Mouse (Mus musculus) midbrain, embryonic 13.5 days (tissue): ENCODE results near the gene Foxn3. TPM values are rescaled to one million over a fixed set of nuclear protein-coding genes. Genes with fewer than 3 reads are reported as not detected.

Experiments used
- ATAC-seq: fragments of 200-750 bp; cut with Nextera tagmentation; 2 replicates; pipeline ENCODE4 v1.8.0; 2017; ENCODE audit warnings: mild to moderate bottlenecking, moderate TSS enrichment, moderate library complexity
- H3K27ac ChIP-seq: fragments of 300-500 bp; sonication (generic); 2 replicates; pipeline ENCODE4 v1.5.1; 2015; ENCODE audit warnings: inconsistent platforms, mild to moderate bottlenecking, moderate library complexity
- H3K27me3 ChIP-seq: fragments of 300-500 bp; sonication (generic); 2 replicates; pipeline ENCODE4 v1.6.1; 2015; ENCODE audit warnings: mild to moderate bottlenecking, inconsistent platforms
- H3K36me3 ChIP-seq: fragments of 300-500 bp; sonication (generic); 2 replicates; pipeline ENCODE4 v1.6.1; 2015; ENCODE audit warnings: mild to moderate bottlenecking, inconsistent platforms
- H3K4me1 ChIP-seq: fragments of 300-500 bp; sonication (generic); replicated peaks from 2 replicates; pipeline ENCODE4 v1.6.1; 2015; ENCODE audit warnings: inconsistent platforms
- H3K4me2 ChIP-seq: fragments of 300-500 bp; sonication (generic); replicated peaks from 2 replicates; pipeline ENCODE4 v1.6.1; 2015; ENCODE audit warnings: moderate library complexity, mild to moderate bottlenecking, inconsistent platforms
- H3K4me3 ChIP-seq: fragments of 300-500 bp; sonication (generic); replicated peaks from 2 replicates; pipeline ENCODE4 v1.5.1; 2015; ENCODE audit warnings: mild to moderate bottlenecking, inconsistent platforms
- H3K9ac ChIP-seq: fragments of 300-500 bp; sonication (generic); replicated peaks from 2 replicates; pipeline ENCODE4 v1.6.1; 2015; ENCODE audit warnings: mild to moderate bottlenecking, inconsistent platforms
- H3K9me3 ChIP-seq: fragments of 300-500 bp; sonication (generic); 2 replicates; pipeline ENCODE4 v1.6.1; 2016; ENCODE audit warnings: mild to moderate bottlenecking, inconsistent platforms
- WGBS: fragments of 180-500 bp; shearing (Covaris S2); methylation state at CpG from one replicate; pipeline ENCODE4 v1.1.7; 2015; 5-methylcytosine and 5-hydroxymethylcytosine counted together
- polyA plus RNA-seq: library from polyadenylated mRNA; unstranded; fragments of >200 nt; fragmentation: Nextera tagmentation; extraction: Ambion mirVana; gene quantifications from 2 replicates; pipeline ENCODE4 v1.2.1, GENCODE M21; 2015

Gene Foxn3
- polyA plus RNA-seq, 1 experiment from 2014 or later: 83.7 TPM

DNA sequence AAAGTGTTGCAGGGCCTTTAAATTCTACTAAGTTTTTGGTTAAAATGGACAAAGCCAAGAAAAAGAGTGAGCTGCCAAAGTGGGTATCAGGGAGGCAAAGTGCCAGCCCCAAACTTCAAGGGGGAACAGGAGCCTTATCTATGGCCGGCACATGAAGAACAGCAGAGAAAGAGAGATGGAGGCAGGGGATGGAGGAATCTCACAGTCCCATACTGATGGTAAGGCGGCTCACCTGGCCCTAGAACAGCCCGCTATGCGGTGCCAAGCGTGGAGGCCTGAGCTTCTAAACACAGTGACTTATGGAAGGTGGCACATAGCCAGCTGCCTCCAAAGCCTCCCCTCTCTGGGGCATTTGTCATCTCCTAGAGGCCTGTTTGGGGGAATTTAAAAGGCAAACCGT is 210.8 kb downstream of the Foxn3 start:
- no peak overlapping the region for H3K4me3 ChIP-seq
- H3K27me3 ChIP-seq: no peaks in the 10 kb centered on the region
- ATAC-seq: no peak
- no peak overlapping the region for H3K27ac ChIP-seq
- no peak overlapping the region for H3K9ac ChIP-seq
- no peaks in the 10 kb centered on the region for H3K36me3 ChIP-seq
- H3K4me2 ChIP-seq: no peak overlapping the region
- no peaks in the 10 kb centered on the region for H3K9me3 ChIP-seq
- H3K4me1 ChIP-seq: peaks cover 44% of the 10 kb centered on the region
- WGBS: 91% methylated on average over 6 of the region's 6 CpGs

DNA sequence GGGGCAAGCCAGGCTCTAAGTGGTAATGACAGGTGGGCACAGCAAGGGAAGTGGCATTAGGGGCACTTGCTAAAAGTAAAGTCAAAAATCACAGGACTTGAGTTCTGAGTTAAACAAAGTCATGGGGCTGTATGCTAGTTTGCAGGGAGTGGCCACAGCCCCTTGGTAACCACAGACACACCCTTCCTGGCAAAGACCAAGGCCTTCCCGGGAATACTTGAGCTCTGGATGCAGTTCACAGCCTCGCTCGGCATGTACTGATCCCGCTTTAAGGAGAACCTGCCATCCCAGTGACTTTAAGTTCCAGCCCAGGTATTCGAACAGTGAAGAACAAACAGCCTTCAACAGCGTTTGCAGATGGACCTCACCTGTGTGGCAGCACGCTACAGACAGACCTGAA is 211.2 kb downstream of the Foxn3 start:
- no peak for ATAC-seq
- H3K9ac ChIP-seq: no peak overlapping the region
- no peaks in the 10 kb centered on the region for H3K9me3 ChIP-seq
- no peak overlapping the region for H3K4me3 ChIP-seq
- H3K36me3 ChIP-seq: no peaks in the 10 kb centered on the region
- no peaks in the 10 kb centered on the region for H3K27me3 ChIP-seq
- 91% methylated on average over 7 of the region's 7 CpGs for WGBS
- H3K4me1 ChIP-seq: peaks cover 46% of the 10 kb centered on the region
- no peak overlapping the region for H3K27ac ChIP-seq
- no peak overlapping the region for H3K4me2 ChIP-seq

- WGBS: 93% methylated on average over 9 of the region's 9 CpGs
Observed at GRCm38 (mm10) chr12:99351731-99352130, 211.7 kb downstream of the Foxn3 start.

GRCm38 (mm10) chr12:99349650-99349997 is 213.8 kb downstream of the Foxn3 start:
- Histone ChIP-seq H3K27me3 (no peaks in the 10 kb centered on the region), H3K9me3 (no peaks in the 10 kb centered on the region), H3K36me3 (no peaks in the 10 kb centered on the region), H3K4me1 (peaks cover 48% of the 10 kb centered on the region), H3K9ac (no peak overlapping the region), H3K27ac (no peak overlapping the region), H3K4me2 (no peak overlapping the region), H3K4me3 (no peak overlapping the region)
- 90% methylated on average over 9 of the region's 9 CpGs for WGBS
- no peak for ATAC-seq

More at GRCm38 (mm10) chr12:99351731-99352130, 211.7 kb downstream of the Foxn3 start:
- Histone ChIP-seq H3K36me3 (no peaks in the 10 kb centered on the region), H3K4me1 (peaks cover 46% of the 10 kb centered on the region), H3K4me3 (no peak overlapping the region), H3K27ac (no peak overlapping the region), H3K4me2 (no peak overlapping the region), H3K9ac (no peak overlapping the region), H3K9me3 (no peaks in the 10 kb centered on the region), H3K27me3 (no peaks in the 10 kb centered on the region)
- no peak for ATAC-seq

GRCm38 (mm10) chr12:99348940-99349649 is 214.3 kb downstream of the Foxn3 start:
- peaks cover 52% of the 10 kb centered on the region for H3K4me1 ChIP-seq
- H3K4me2 ChIP-seq: no peak overlapping the region
- no peak for ATAC-seq
- no peak overlapping the region for H3K4me3 ChIP-seq
- no peaks in the 10 kb centered on the region for H3K27me3 ChIP-seq
- H3K9ac ChIP-seq: no peak overlapping the region
- 78% methylated on average over 10 of the region's 10 CpGs for WGBS
- no peak overlapping the region for H3K27ac ChIP-seq
- H3K9me3 ChIP-seq: no peaks in the 10 kb centered on the region
- no peaks in the 10 kb centered on the region for H3K36me3 ChIP-seq

GRCm38 (mm10) chr12:99347512-99347911 is 215.9 kb downstream of the Foxn3 start:
- 77% methylated on average over 3 of the region's 3 CpGs for WGBS
- no peak overlapping the region for H3K9ac ChIP-seq
- no peak overlapping the region for H3K4me2 ChIP-seq
- ATAC-seq: no peak
- H3K9me3 ChIP-seq: no peaks in the 10 kb centered on the region
- H3K27ac ChIP-seq: no peak overlapping the region
- H3K4me3 ChIP-seq: no peak overlapping the region
- H3K4me1 ChIP-seq: peaks cover 55% of the 10 kb centered on the region
- no peaks in the 10 kb centered on the region for H3K36me3 ChIP-seq
- H3K27me3 ChIP-seq: no peaks in the 10 kb centered on the region

DNA sequence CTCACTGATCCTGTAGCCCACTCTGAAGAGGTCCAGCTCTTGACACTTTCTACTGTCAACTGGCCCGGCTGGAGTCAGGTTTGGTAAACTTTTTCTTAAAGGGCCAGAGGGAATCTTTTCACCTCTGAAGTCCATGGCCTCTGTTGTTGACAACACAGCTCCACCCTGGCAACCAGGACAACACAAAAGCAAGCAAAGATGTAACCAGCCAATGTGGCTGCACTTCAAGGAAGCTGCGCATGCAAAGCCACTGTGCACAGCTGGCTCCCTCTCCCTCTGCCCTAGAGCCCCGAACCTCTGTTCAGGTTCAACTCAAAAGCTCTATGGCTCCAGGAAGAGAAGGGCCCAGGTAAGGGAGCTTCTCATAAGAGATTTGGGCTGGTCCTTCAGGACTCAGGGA is 216.4 kb downstream of the Foxn3 start:
- H3K27me3 ChIP-seq: no peaks in the 10 kb centered on the region
- no peaks in the 10 kb centered on the region for H3K9me3 ChIP-seq
- H3K36me3 ChIP-seq: no peaks in the 10 kb centered on the region
- H3K4me2 ChIP-seq: no peak overlapping the region
- peaks cover 60% of the 10 kb centered on the region for H3K4me1 ChIP-seq
- WGBS: 78% methylated on average over 3 of the region's 3 CpGs
- ATAC-seq: no peak
- no peak overlapping the region for H3K9ac ChIP-seq
- H3K27ac ChIP-seq: no peak overlapping the region
- H3K4me3 ChIP-seq: no peak overlapping the region

GRCm38 (mm10) chr12:99345323-99345722 is 218.1 kb downstream of the Foxn3 start:
- H3K36me3 ChIP-seq: no peaks in the 10 kb centered on the region
- no peak overlapping the region for H3K4me2 ChIP-seq
- no peak overlapping the region for H3K27ac ChIP-seq
- H3K9me3 ChIP-seq: no peaks in the 10 kb centered on the region
- ATAC-seq: no peak
- whole genome bisulfite sequencing: 87% methylated on average over 4 of the region's 4 CpGs
- H3K4me1 ChIP-seq: peaks cover 77% of the 10 kb centered on the region
- H3K27me3 ChIP-seq: no peaks in the 10 kb centered on the region
- H3K9ac ChIP-seq: no peak overlapping the region
- no peak overlapping the region for H3K4me3 ChIP-seq

GRCm38 (mm10) chr12:99343378-99343777 is 220.0 kb downstream of the Foxn3 start:
- no peak overlapping the region for H3K27ac ChIP-seq
- no peaks in the 10 kb centered on the region for H3K9me3 ChIP-seq
- peaks cover 80% of the 10 kb centered on the region for H3K4me1 ChIP-seq
- no peaks in the 10 kb centered on the region for H3K36me3 ChIP-seq
- 100% methylated on average over 2 of the region's 2 CpGs for WGBS
- no peak for ATAC-seq
- H3K4me3 ChIP-seq: no peak overlapping the region
- no peaks in the 10 kb centered on the region for H3K27me3 ChIP-seq
- H3K4me2 ChIP-seq: no peak overlapping the region
- H3K9ac ChIP-seq: no peak overlapping the region

- Histone ChIP-seq H3K36me3 (no peaks in the 10 kb centered on the region), H3K27ac (peak overlapping the region; percentile 94), H3K4me3 (no peak overlapping the region), H3K9me3 (no peaks in the 10 kb centered on the region), H3K4me1 (peaks cover 77% of the 10 kb centered on the region), H3K27me3 (no peaks in the 10 kb centered on the region), H3K4me2 (no peak overlapping the region), H3K9ac (no peak overlapping the region)
- 6% methylated on average over 3 of the region's 3 CpGs for WGBS
- ATAC-seq: no peak
Observed at GRCm38 (mm10) chr12:99342160-99342559, 221.2 kb downstream of the Foxn3 start.

DNA sequence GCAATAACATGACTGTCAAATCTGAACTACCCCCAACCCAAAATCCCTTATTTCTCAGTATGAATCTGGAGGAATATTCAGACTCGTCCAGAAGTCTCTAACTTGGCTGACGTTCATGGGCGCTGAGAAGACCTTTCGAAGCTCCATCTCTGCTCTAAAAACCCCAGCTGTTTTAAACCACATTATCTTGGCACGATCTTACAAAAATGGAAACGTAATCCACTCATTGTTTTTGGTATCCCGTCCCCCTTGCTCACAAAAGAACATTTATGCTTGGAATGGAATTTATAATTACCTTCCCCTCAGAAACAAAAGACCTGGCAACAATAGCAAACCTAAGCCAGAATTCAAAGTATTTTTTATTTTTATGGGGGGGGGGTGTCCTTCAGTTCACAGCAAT is 221.6 kb downstream of the Foxn3 start:
- no peaks in the 10 kb centered on the region for H3K9me3 ChIP-seq
- H3K4me2 ChIP-seq: no peak overlapping the region
- no peaks in the 10 kb centered on the region for H3K27me3 ChIP-seq
- ATAC-seq: no peak
- no peak overlapping the region for H3K4me3 ChIP-seq
- peaks cover 77% of the 10 kb centered on the region for H3K4me1 ChIP-seq
- H3K9ac ChIP-seq: no peak overlapping the region
- peak overlapping the region; percentile 94 for H3K27ac ChIP-seq
- WGBS: 24% methylated on average over 7 of the region's 7 CpGs
- H3K36me3 ChIP-seq: no peaks in the 10 kb centered on the region

- H3K27ac ChIP-seq: peak overlapping the region; percentile 94
- H3K36me3 ChIP-seq: no peaks in the 10 kb centered on the region
- ATAC-seq: no peak; the same call in 1 of the 2 replicates
- no peaks in the 10 kb centered on the region for H3K9me3 ChIP-seq
- no peak overlapping the region for H3K4me3 ChIP-seq
- H3K27me3 ChIP-seq: no peaks in the 10 kb centered on the region
- H3K4me2 ChIP-seq: peak overlapping the region; percentile 28
- H3K4me1 ChIP-seq: peaks cover 82% of the 10 kb centered on the region
- no peak overlapping the region for H3K9ac ChIP-seq
- 64% methylated on average over 13 of the region's 13 CpGs for WGBS
Observed at GRCm38 (mm10) chr12:99340418-99341182, 222.8 kb downstream of the Foxn3 start.
